Mouse (Mus musculus) E14TG2a.4 (cell line): Measurements from ENCODE around the gene Slc10a4.

Source experiments
- CTCF ChIP-seq: conservative IDR thresholded peaks from 2 replicates; pipeline ENCODE4 v1.5.1; 2014; ENCODE audit warnings: low read length
- POU5F1 ChIP-seq: IDR thresholded peaks from 2 replicates; pipeline ENCODE4 v1.6.1; 2014; ENCODE audit warnings: low read length, borderline replicate concordance

- TF ChIP-seq CTCF: no peak
- no peak for TF ChIP-seq POU5F1
Measured at GRCm38 (mm10) chr5:73056937-73057336, 50.3 kb downstream of the Slc10a4 start.
